Mouse (Mus musculus) MEL (cell line): ENCODE data around the gene Rdh16. TPM values are rescaled to one million over a fixed set of nuclear protein-coding genes. Genes with fewer than 3 reads are reported as not detected.
"Not testable (repeated sequence)": the region's sequence is repeated elsewhere in the genome, so short reads cannot be mapped to it uniquely, and the experiment has no call there.

Experiments
- DNase-seq: peaks from one replicate; pipeline ENCODE4 v3.0.0; 2011; ENCODE audit warnings: low read depth, low spot score
- H3K27ac ChIP-seq: 2 replicates; pipeline ENCODE4 v1.5.1; 2012; ENCODE audit warnings: low read depth, mild to moderate bottlenecking, control low read depth, low read length, moderate library complexity; ENCODE audit not compliant: control insufficient read depth
- H3K27me3 ChIP-seq, 2 experiments: fragments of 150-350 bp in 1 of 2; sonication (generic) in 1 of 2; 2 replicates each; pipeline ENCODE4 v1.6.1; 2012; ENCODE audit warnings: low read length in 2 of 2, mild to moderate bottlenecking in 2 of 2, improper control_type of control experiment in 1 of 2, moderate library complexity in 1 of 2; ENCODE audit not compliant: insufficient read depth in 2 of 2, control insufficient read depth in 1 of 2
- H3K36me3 ChIP-seq, 2 experiments: 2 replicates each; pipeline ENCODE4 v1.6.1; 2012 to 2014; ENCODE audit warnings: low read length in 2 of 2, improper control_type of control experiment in 1 of 2, inconsistent platforms in 1 of 2, mild to moderate bottlenecking in 1 of 2; ENCODE audit not compliant: insufficient read depth in 2 of 2, control insufficient read depth in 1 of 2
- H3K4me1 ChIP-seq, 2 experiments: fragments of 150-350 bp in 1 of 2; sonication (generic) in 1 of 2; 2 replicates each; pipeline ENCODE4 v1.6.1; 2012; ENCODE audit warnings: low read length in 2 of 2, improper control_type of control experiment in 1 of 2, mild to moderate bottlenecking in 1 of 2; ENCODE audit not compliant: insufficient read depth in 2 of 2, control insufficient read depth in 1 of 2
- H3K4me3 ChIP-seq, 2 experiments: fragments of 150-350 bp in 1 of 2; sonication (generic) in 1 of 2; 2 replicates each; pipeline ENCODE4 v1.5.1; 2012; ENCODE audit warnings: low read depth in 2 of 2, low read length in 2 of 2, mild to moderate bottlenecking in 2 of 2, moderate library complexity in 2 of 2, control low read depth in 1 of 2, improper control_type of control experiment in 1 of 2; ENCODE audit not compliant: control insufficient read depth in 1 of 2, insufficient read depth in 1 of 2
- H3K79me2 ChIP-seq: 2 replicates; pipeline ENCODE4 v1.6.1; 2012; ENCODE audit warnings: mild to moderate bottlenecking, low read length, moderate library complexity; ENCODE audit not compliant: control insufficient read depth, poor library complexity, insufficient read depth
- H3K9ac ChIP-seq: 2 replicates; pipeline ENCODE4 v1.6.1; 2012; ENCODE audit warnings: low read depth, mild to moderate bottlenecking, control low read depth, low read length, moderate library complexity; ENCODE audit not compliant: control insufficient read depth, poor library complexity, severe bottlenecking
- H3K9me3 ChIP-seq: fragments of 150-350 bp; sonication (generic); replicated peaks from 2 replicates; pipeline ENCODE4 v1.6.1; 2012; ENCODE audit warnings: mild to moderate bottlenecking, low read length, improper control_type of control experiment, moderate library complexity; ENCODE audit not compliant: insufficient read depth
- CHD2 ChIP-seq: IDR thresholded peaks from 2 replicates; pipeline ENCODE4 v1.6.1; 2011; ENCODE audit warnings: low read length, improper control_type of control experiment
- CTCF ChIP-seq, 3 experiments: IDR thresholded peaks in 2 of 3; conservative IDR thresholded peaks in 1 of 3; 2 replicates each; pipeline ENCODE4 v1.5.1; 2011 to 2012; ENCODE audit warnings: low read length in 3 of 3, low read depth in 2 of 3, mild to moderate bottlenecking in 2 of 3, improper control_type of control experiment in 1 of 3, inconsistent platforms in 1 of 3, mixed read lengths in 1 of 3, moderate library complexity in 1 of 3; ENCODE audit not compliant: control insufficient read depth in 1 of 3, insufficient read depth in 1 of 3, poor library complexity in 1 of 3, severe bottlenecking in 1 of 3
- E2F4 ChIP-seq: IDR thresholded peaks from 2 replicates; pipeline ENCODE4 v1.6.1; 2011; ENCODE audit warnings: low read depth, low read length, improper control_type of control experiment, borderline replicate concordance
- EP300 ChIP-seq, 2 experiments: IDR thresholded peaks; 2 replicates each; pipeline ENCODE4 v1.6.1; 2011; ENCODE audit warnings: improper control_type of control experiment in 2 of 2, low read length in 2 of 2, low read depth in 1 of 2, mild to moderate bottlenecking in 1 of 2
- GATA1 ChIP-seq: IDR thresholded peaks from 2 replicates; pipeline ENCODE4 v1.6.1; 2011; ENCODE audit warnings: low read depth, low read length, improper control_type of control experiment
- JUND ChIP-seq: IDR thresholded peaks from 2 replicates; pipeline ENCODE4 v1.6.1; 2011; ENCODE audit warnings: low read depth, mild to moderate bottlenecking, improper control_type of control experiment, low read length
- KAT2A ChIP-seq: conservative IDR thresholded peaks from 2 replicates; pipeline ENCODE4 v1.6.1; 2012; ENCODE audit warnings: low read depth, low read length, improper control_type of control experiment, inconsistent platforms
- MXI1 ChIP-seq: IDR thresholded peaks from 2 replicates; pipeline ENCODE4 v1.6.1; 2011; ENCODE audit warnings: mild to moderate bottlenecking, low read depth, low read length, improper control_type of control experiment
- MYC ChIP-seq: IDR thresholded peaks from 2 replicates; pipeline ENCODE4 v1.6.1; 2011; ENCODE audit warnings: low read depth, mild to moderate bottlenecking, low read length, improper control_type of control experiment, moderate library complexity
- NRF1 ChIP-seq: IDR thresholded peaks from 2 replicates; pipeline ENCODE4 v1.6.1; 2014; ENCODE audit warnings: low read depth, mild to moderate bottlenecking, inconsistent platforms, low read length, improper control_type of control experiment, moderate library complexity; ENCODE audit not compliant: poor library complexity, insufficient read depth, severe bottlenecking
- POLR2AphosphoS2 ChIP-seq: IDR thresholded peaks from 2 replicates; pipeline ENCODE4 v1.6.1; 2011; ENCODE audit warnings: low read length, improper control_type of control experiment
- POLR2AphosphoS5 ChIP-seq: IDR thresholded peaks from 2 replicates; pipeline ENCODE4 v1.6.1; 2012; ENCODE audit warnings: low read depth, borderline replicate concordance, mild to moderate bottlenecking, inconsistent platforms, low read length, moderate library complexity, mixed read lengths
- RAD21 ChIP-seq: IDR thresholded peaks from 2 replicates; pipeline ENCODE4 v1.6.1; 2011; ENCODE audit warnings: mild to moderate bottlenecking, low read depth, low read length, improper control_type of control experiment
- RCOR1 ChIP-seq: IDR thresholded peaks from 2 replicates; pipeline ENCODE4 v1.6.1; 2012; ENCODE audit warnings: low read depth, mild to moderate bottlenecking, inconsistent platforms, low read length, improper control_type of control experiment
- SIN3A ChIP-seq: IDR thresholded peaks from 2 replicates; pipeline ENCODE4 v1.6.1; 2012; ENCODE audit warnings: low read length, improper control_type of control experiment, inconsistent platforms
- TAL1 ChIP-seq: IDR thresholded peaks from 2 replicates; pipeline ENCODE4 v1.6.1; 2012; ENCODE audit warnings: mild to moderate bottlenecking, inconsistent platforms, low read length, moderate library complexity, mixed read lengths
- TBP ChIP-seq: IDR thresholded peaks from 2 replicates; pipeline ENCODE4 v1.8.0; 2011; ENCODE audit warnings: low read depth, low read length, improper control_type of control experiment
- USF2 ChIP-seq, 2 experiments: IDR thresholded peaks; 2 replicates each; pipeline ENCODE4 v1.6.1; 2011 to 2012; ENCODE audit warnings: improper control_type of control experiment in 2 of 2, low read length in 2 of 2, borderline replicate concordance in 1 of 2, inconsistent platforms in 1 of 2, low read depth in 1 of 2, mild to moderate bottlenecking in 1 of 2; ENCODE audit not compliant: insufficient read depth in 1 of 2
- ZC3H11A ChIP-seq: IDR thresholded peaks from 2 replicates; pipeline ENCODE4 v1.6.1; 2012; ENCODE audit warnings: low read depth, mild to moderate bottlenecking, inconsistent platforms, low read length, improper control_type of control experiment
- ZMIZ1 ChIP-seq: IDR thresholded peaks from 2 replicates; pipeline ENCODE4 v1.6.1; 2012; ENCODE audit warnings: low read depth, mild to moderate bottlenecking, inconsistent platforms, low read length, improper control_type of control experiment, moderate library complexity
- polyA plus RNA-seq, 2 experiments: library from polyadenylated mRNA; stranded (reverse) in 1 of 2; unstranded in 1 of 2; fragments of >175 nt in 1 of 2; fragments of >200 nt in 1 of 2; gene quantifications; 2 replicates each; pipeline versions ENCODE4 v1.2.1 to v1.2.4; 2012; ENCODE audit warnings: low replicate concordance in 2 of 2, low read depth in 1 of 2; ENCODE audit not compliant: insufficient read length in 2 of 2, insufficient read depth in 1 of 2, missing spikeins in 1 of 2
- total RNA-seq: library from RNA; depleted of rRNA; stranded (reverse); fragments of 300-350 nt; gene quantifications from 2 replicates; pipeline ENCODE4 v1.2.3, GENCODE M21; 2012

Gene Rdh16
- total and polyA plus RNA-seq, 3 experiments, result not detected

GRCm38 (mm10) chr10:127785411-127785810, 15.5 kb upstream of the Rdh16 start:
- H3K4me1 ChIP-seq, DNase-seq, H3K4me3 ChIP-seq, H3K36me3 ChIP-seq, H3K9ac ChIP-seq, H3K27me3 ChIP-seq, H3K9me3 ChIP-seq: not testable (repeated sequence)
- TF ChIP-seq CTCF (IDR thresholded peaks at IDR 0.05 in 2 of 3, conservative IDR thresholded peaks at IDR 0.05 in 1 of 3; ENCODE audit: control insufficient read depth in 1 of 3, insufficient read depth in 1 of 3, low read depth in 2 of 3, low read length in 3 of 3, poor library complexity in 1 of 3, severe bottlenecking in 1 of 3), result peak in 2 of 3 experiments; percentile 9 to 10; a peak in 1 of 6 replicates
- TF ChIP-seq, all 39 proteins: peak for 1; not testable (repeated sequence) for 38
- H3K27ac ChIP-seq, H3K79me2 ChIP-seq: not testable (repeated sequence)

GRCm38 (mm10) chr10:127799295-127799694, 1.7 kb upstream of the Rdh16 start:
- Histone ChIP-seq H3K9me3 (no peaks in the 10 kb centered on the region), H3K27ac (no peak overlapping the region), H3K4me3 (no peak overlapping the region), H3K79me2 (no peaks in the 10 kb centered on the region), H3K9ac (no peak overlapping the region), H3K36me3 (no peaks in the 10 kb centered on the region), H3K4me1 (no peaks in the 10 kb centered on the region), H3K27me3 (no peaks in the 10 kb centered on the region)
- TF ChIP-seq MYC, result no peak
- TF ChIP-seq RCOR1, result no peak
- no peak for TF ChIP-seq JUND
- TF ChIP-seq TBP, result no peak
- no peak for TF ChIP-seq E2F4
- no peak for TF ChIP-seq ZMIZ1
- no peak for TF ChIP-seq SIN3A
- TF ChIP-seq USF2 (IDR thresholded peaks at IDR 0.05; ENCODE audit: borderline replicate concordance in 1 of 2, insufficient read depth in 1 of 2, low read depth in 1 of 2, low read length in 2 of 2), result no peak
- no peak for TF ChIP-seq ZC3H11A
- no peak for TF ChIP-seq RAD21
- TF ChIP-seq NRF1, result no peak
- no peak for TF ChIP-seq GATA1
- no peak for TF ChIP-seq CHD2
- no peak for TF ChIP-seq EP300 (IDR thresholded peaks at IDR 0.05; ENCODE audit: low read depth in 1 of 2, low read length in 2 of 2)
- TF ChIP-seq KAT2A, result no peak
- TF ChIP-seq POLR2AphosphoS2, result no peak
- TF ChIP-seq TAL1, result no peak
- no peak for TF ChIP-seq POLR2AphosphoS5
- no peak for TF ChIP-seq MXI1
- no peak for DNase-seq
